Mouse (Mus musculus) intestine, embryonic 14.5 days (tissue): ENCODE measurements at regions not wholly inside any gene's neighbourhood (a gene's known extent, or its start where the extent isn't known, plus 50 kb on each side); places are given as distances from the start of the nearest gene placed in this dataset.

Source experiments
- ATAC-seq: fragments of 200-750 bp; cut with Nextera tagmentation; replicated peaks from 2 replicates; pipeline ENCODE4 v1.8.0; 2017; ENCODE audit warnings: low read depth, moderate number of reproducible peaks, moderate TSS enrichment, moderate library complexity; ENCODE audit not compliant: low FRiP score, low TSS enrichment
- DNase-seq: peaks from one replicate; pipeline ENCODE4 v3.0.0-alpha.2; 2018; ENCODE audit warnings: low spot score
- H3K27ac ChIP-seq: fragments of 300-500 bp; sonication (generic); 2 replicates; pipeline ENCODE4 v1.5.1; 2014; ENCODE audit warnings: low read depth, mild to moderate bottlenecking, control low read depth
- H3K27me3 ChIP-seq: fragments of 300-500 bp; sonication (generic); replicated peaks from 2 replicates; pipeline ENCODE4 v1.6.1; 2014; ENCODE audit warnings: low read length, control low read depth; ENCODE audit not compliant: control insufficient read depth, insufficient read depth
- H3K36me3 ChIP-seq: fragments of 300-500 bp; sonication (generic); 2 replicates; pipeline ENCODE4 v1.6.1; 2014; ENCODE audit warnings: low read length, control low read depth; ENCODE audit not compliant: control insufficient read depth, insufficient read depth
- H3K4me1 ChIP-seq: fragments of 300-500 bp; sonication (generic); replicated peaks from 2 replicates; pipeline ENCODE4 v1.6.1; 2014; ENCODE audit warnings: low read length, control low read depth, mixed read lengths; ENCODE audit not compliant: control insufficient read depth, insufficient read depth
- H3K4me2 ChIP-seq: fragments of 300-500 bp; sonication (generic); 2 replicates; pipeline ENCODE4 v1.6.1; 2014; ENCODE audit warnings: low read length
- H3K4me3 ChIP-seq: fragments of 300-500 bp; sonication (generic); 2 replicates; pipeline ENCODE4 v1.5.1; 2014; ENCODE audit warnings: low read depth, low read length, control low read depth, mixed read lengths
- H3K9ac ChIP-seq: fragments of 300-500 bp; sonication (generic); 2 replicates; pipeline ENCODE4 v1.6.1; 2014; ENCODE audit warnings: mild to moderate bottlenecking, low read length
- H3K9me3 ChIP-seq: fragments of 300-500 bp; sonication (generic); 2 replicates; pipeline ENCODE4 v1.6.1; 2016; ENCODE audit warnings: low read length, control low read depth; ENCODE audit not compliant: control insufficient read depth
- WGBS: fragments of 180-500 bp; shearing (Covaris S2); extraction: QIAGEN DNeasy Blood & Tissue Kit; methylation state at CpG from one replicate; pipeline ENCODE4 v1.1.7; 2014; 5-methylcytosine and 5-hydroxymethylcytosine counted together

GRCm38 (mm10) chr15:85656852-85657251, 74.6 kb upstream of the Wnt7b start:
- H3K4me2 ChIP-seq: no peak overlapping the region
- no peak overlapping the region for H3K27ac ChIP-seq
- no peaks in the 10 kb centered on the region for H3K9me3 ChIP-seq
- peaks cover 23% of the 10 kb centered on the region for H3K4me1 ChIP-seq
- DNase-seq (no peak), ATAC-seq (no peak)
- 83% methylated on average over 6 of the region's 6 CpGs for WGBS
- peaks cover 25% of the 10 kb centered on the region for H3K27me3 ChIP-seq
- no peaks in the 10 kb centered on the region for H3K36me3 ChIP-seq
- H3K4me3 ChIP-seq: no peak overlapping the region
- H3K9ac ChIP-seq: no peak overlapping the region

- peaks cover 22% of the 10 kb centered on the region for H3K4me1 ChIP-seq
- peaks cover 27% of the 10 kb centered on the region for H3K27me3 ChIP-seq
- DNase-seq: no peak
- no peak overlapping the region for H3K4me2 ChIP-seq
- no peak overlapping the region for H3K4me3 ChIP-seq
- no peak for ATAC-seq
- no peaks in the 10 kb centered on the region for H3K36me3 ChIP-seq
- no peak overlapping the region for H3K27ac ChIP-seq
- WGBS: 53% methylated on average over 8 of the region's 8 CpGs
- no peaks in the 10 kb centered on the region for H3K9me3 ChIP-seq
- no peak overlapping the region for H3K9ac ChIP-seq
Observed at GRCm38 (mm10) chr15:85657441-85657989, 75.2 kb upstream of the Wnt7b start.

GRCm38 (mm10) chr15:85658101-85658885, 76.0 kb upstream of the Wnt7b start:
- no peak overlapping the region for H3K27ac ChIP-seq
- ATAC-seq (no peak), DNase-seq (no peak)
- no peaks in the 10 kb centered on the region for H3K9me3 ChIP-seq
- peaks cover 27% of the 10 kb centered on the region for H3K27me3 ChIP-seq
- no peak overlapping the region for H3K9ac ChIP-seq
- 70% methylated on average over 14 of the region's 14 CpGs for WGBS
- no peak overlapping the region for H3K4me2 ChIP-seq
- peaks cover 14% of the 10 kb centered on the region for H3K4me1 ChIP-seq
- H3K4me3 ChIP-seq: no peak overlapping the region
- H3K36me3 ChIP-seq: no peaks in the 10 kb centered on the region

GRCm38 (mm10) chr15:85660528-85661392, 74.0 kb upstream of the Ppara start:
- Histone ChIP-seq H3K27ac (no peak overlapping the region), H3K4me3 (no peak overlapping the region)
- no peak for DNase-seq

GRCm38 (mm10) chr15:85661393-85661690, 73.4 kb upstream of the Ppara start:
- ATAC-seq: no peak; the same call in 1 of the 2 replicates

More at GRCm38 (mm10) chr15:85660528-85661392, 74.0 kb upstream of the Ppara start:
- H3K36me3 ChIP-seq: no peaks in the 10 kb centered on the region
- no peak overlapping the region for H3K4me2 ChIP-seq
- peaks cover 36% of the 10 kb centered on the region for H3K27me3 ChIP-seq
- H3K4me1 ChIP-seq: no peaks in the 10 kb centered on the region
- 23% methylated on average over 45 of the region's 45 CpGs for WGBS
- peak; percentile 19; the same call in 1 of the 2 replicates for ATAC-seq
- no peak overlapping the region for H3K9ac ChIP-seq
- H3K9me3 ChIP-seq: no peaks in the 10 kb centered on the region

GRCm38 (mm10) chr15:85661771-85662170, 73.0 kb upstream of the Ppara start:
- ATAC-seq (no peak), DNase-seq (no peak)
- no peaks in the 10 kb centered on the region for H3K36me3 ChIP-seq
- 94% methylated on average over 5 of the region's 5 CpGs for WGBS
- H3K9me3 ChIP-seq: no peaks in the 10 kb centered on the region
- no peak overlapping the region for H3K4me2 ChIP-seq
- H3K4me3 ChIP-seq: no peak overlapping the region
- no peak overlapping the region for H3K9ac ChIP-seq
- H3K4me1 ChIP-seq: no peaks in the 10 kb centered on the region
- peaks cover 43% of the 10 kb centered on the region for H3K27me3 ChIP-seq
- H3K27ac ChIP-seq: no peak overlapping the region

More at GRCm38 (mm10) chr15:85661393-85661690, 73.4 kb upstream of the Ppara start:
- Histone ChIP-seq H3K4me1 (no peaks in the 10 kb centered on the region), H3K27ac (no peak overlapping the region), H3K27me3 (peaks cover 39% of the 10 kb centered on the region), H3K9ac (no peak overlapping the region), H3K4me3 (no peak overlapping the region), H3K4me2 (no peak overlapping the region), H3K9me3 (no peaks in the 10 kb centered on the region), H3K36me3 (no peaks in the 10 kb centered on the region)
- 83% methylated on average over 2 of the region's 2 CpGs for WGBS
- DNase-seq: no peak

GRCm38 (mm10) chr15:85662271-85662670, 72.5 kb upstream of the Ppara start:
- H3K27ac ChIP-seq: no peak overlapping the region
- H3K36me3 ChIP-seq: no peaks in the 10 kb centered on the region
- H3K9me3 ChIP-seq: no peaks in the 10 kb centered on the region
- H3K4me1 ChIP-seq: no peaks in the 10 kb centered on the region
- H3K4me3 ChIP-seq: no peak overlapping the region
- no peak for DNase-seq
- ATAC-seq: no peak
- H3K27me3 ChIP-seq: peaks cover 45% of the 10 kb centered on the region
- WGBS: 85% methylated on average over 8 of the region's 8 CpGs
- H3K4me2 ChIP-seq: no peak overlapping the region
- no peak overlapping the region for H3K9ac ChIP-seq

GRCm38 (mm10) chr15:85662673-85663072, 72.1 kb upstream of the Ppara start:
- Histone ChIP-seq H3K36me3 (no peaks in the 10 kb centered on the region), H3K4me3 (no peak overlapping the region), H3K27me3 (peaks cover 49% of the 10 kb centered on the region), H3K9ac (no peak overlapping the region), H3K4me2 (no peak overlapping the region), H3K27ac (no peak overlapping the region), H3K9me3 (no peaks in the 10 kb centered on the region), H3K4me1 (no peaks in the 10 kb centered on the region)
- 81% methylated on average over 4 of the region's 4 CpGs for WGBS
- DNase-seq: no peak
- no peak for ATAC-seq
